Comparison of ENCODE assay signal across 16 mouse cellular contexts in genomic region chr11:46336020-46336419, GRCm38 (mm10). TPM values are rescaled to one million over a fixed set of nuclear protein-coding genes. Genes with fewer than 3 reads are reported as not detected.
"Had no signal": no experiment of that assay in that cellular context is flagged by ENCODE, and none has a peak within 500 bp of the region (broad histone marks: within the 10 kb centered on the region; RNA-seq: fewer than 3 reads in every experiment).

No protein-coding gene starts in this region.

- H3K4me1 ChIP-seq: neural tube, embryonic 15.5 days; stomach, embryonic 15.5 days had no signal

- DNase-seq: retina, postnatal 1 day; right cerebral cortex, adult 18-20 months; right cerebral cortex, postnatal 14 days; right cerebral cortex, postnatal 25 days; right cerebral cortex, postnatal 4 days; spleen, adult 18-20 months; thymus, adult 18-20 months; thymus, adult 2 months; thymus, postnatal 14 days; thymus, postnatal 25 days; thymus, postnatal 36 days; thymus, postnatal 4 days had no signal

- H3K9me3 ChIP-seq: neural tube, embryonic 15.5 days; stomach, embryonic 15.5 days had no signal

- H3K27ac ChIP-seq: neural tube, embryonic 15.5 days; stomach, embryonic 15.5 days; stomach, postnatal 0 days had no signal

- H3K9ac ChIP-seq: neural tube, embryonic 15.5 days; stomach, embryonic 15.5 days had no signal

- H3K27me3 ChIP-seq: neural tube, embryonic 15.5 days; stomach, embryonic 15.5 days had no signal

- H3K4me3 ChIP-seq: neural tube, embryonic 15.5 days; stomach, embryonic 15.5 days had no signal

- H3K36me3 ChIP-seq: neural tube, embryonic 15.5 days; stomach, embryonic 15.5 days had no signal

- H3K4me2 ChIP-seq: neural tube, embryonic 15.5 days; stomach, embryonic 15.5 days had no signal

RNA-seq across cellular contexts. Expression of gene Itk, which starts 53.3 kb away (rescaled TPM):
- polyA plus RNA-seq: neural tube, embryonic 14.5 days; neural tube, embryonic 15.5 days had no signal
